Mouse (Mus musculus) frontal cortex, postnatal 25 days (tissue): Measurements from ENCODE around the gene Tnk2.
"Not testable (repeated sequence)": the region's sequence is repeated elsewhere in the genome, so short reads cannot be mapped to it uniquely, and the experiment has no call there.

ENCODE experiments used
- DNase-seq, 2 experiments: peaks; one replicate each; pipeline ENCODE4 v3.0.0; 2022; ENCODE audit warnings: low spot score in 2 of 2

The Tnk2 gene

DNA sequence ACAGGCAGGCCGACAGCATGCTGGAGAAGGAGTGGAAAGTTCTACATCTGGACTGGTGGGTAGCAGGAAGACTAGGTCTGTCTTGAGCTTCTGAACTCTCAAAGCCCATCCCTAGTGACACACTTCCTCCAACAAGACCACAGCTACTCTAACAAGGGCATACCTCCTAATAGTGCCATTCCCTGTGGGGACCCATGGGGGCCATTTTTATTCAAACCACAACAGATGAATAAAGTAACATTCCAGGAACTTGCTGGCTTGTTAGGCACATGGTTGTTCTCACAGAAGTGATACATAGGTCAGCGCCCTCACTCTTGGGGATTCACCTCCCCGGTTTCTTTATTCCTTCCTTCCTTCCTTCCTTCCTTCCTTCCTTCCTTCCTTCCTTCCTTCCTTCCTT lies 7.3 kb upstream of the Tnk2 start:
- DNase-seq: no peak

GRCm38 (mm10) chr16:32636871-32637521 lies 6.7 kb upstream of the Tnk2 start:
- DNase-seq: no peak

DNA sequence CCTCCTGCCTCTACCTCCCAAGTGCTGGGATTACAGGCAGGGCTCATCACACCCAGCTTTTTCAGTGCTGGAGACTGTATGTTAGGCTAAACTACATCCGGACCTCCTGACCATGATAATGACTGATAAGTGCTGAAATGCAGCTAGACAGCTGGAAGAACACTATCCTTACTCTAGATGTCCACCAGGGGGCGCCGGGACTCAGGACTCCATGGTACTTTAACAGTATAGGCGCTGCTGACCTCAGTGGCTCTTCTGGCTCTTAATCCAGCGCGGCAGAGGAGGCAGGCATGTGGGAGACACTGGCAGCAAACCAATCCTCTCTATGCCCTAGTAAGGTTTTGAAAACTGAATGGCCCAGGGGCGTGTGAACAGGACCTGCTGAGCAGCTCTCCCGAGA lies 5.2 kb upstream of the Tnk2 start:
- DNase-seq: peak; percentile 81 to 86

GRCm38 (mm10) chr16:32640096-32640495 lies 3.6 kb upstream of the Tnk2 start:
- no peak for DNase-seq

DNA sequence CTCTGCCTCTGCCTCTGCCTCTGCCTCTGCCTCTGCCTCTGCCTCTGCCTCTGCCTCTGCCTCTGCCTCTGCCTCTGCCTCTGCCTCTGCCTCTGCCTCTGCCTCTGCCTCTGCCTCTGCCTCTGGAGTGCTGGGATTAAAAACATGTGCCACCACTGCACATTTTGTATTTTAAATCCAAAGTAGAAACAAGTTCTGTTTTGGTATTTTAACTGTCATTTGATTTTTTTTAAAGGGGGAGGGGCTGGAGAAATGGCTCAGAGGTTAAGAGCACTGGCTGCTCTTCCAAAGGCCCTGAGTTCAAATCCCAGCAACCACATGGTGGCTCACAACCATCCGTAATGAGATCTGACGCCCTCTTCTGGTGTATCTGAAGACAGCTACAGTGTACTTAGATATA lies 3.0 kb upstream of the Tnk2 start:
- not testable (repeated sequence) for DNase-seq

DNA sequence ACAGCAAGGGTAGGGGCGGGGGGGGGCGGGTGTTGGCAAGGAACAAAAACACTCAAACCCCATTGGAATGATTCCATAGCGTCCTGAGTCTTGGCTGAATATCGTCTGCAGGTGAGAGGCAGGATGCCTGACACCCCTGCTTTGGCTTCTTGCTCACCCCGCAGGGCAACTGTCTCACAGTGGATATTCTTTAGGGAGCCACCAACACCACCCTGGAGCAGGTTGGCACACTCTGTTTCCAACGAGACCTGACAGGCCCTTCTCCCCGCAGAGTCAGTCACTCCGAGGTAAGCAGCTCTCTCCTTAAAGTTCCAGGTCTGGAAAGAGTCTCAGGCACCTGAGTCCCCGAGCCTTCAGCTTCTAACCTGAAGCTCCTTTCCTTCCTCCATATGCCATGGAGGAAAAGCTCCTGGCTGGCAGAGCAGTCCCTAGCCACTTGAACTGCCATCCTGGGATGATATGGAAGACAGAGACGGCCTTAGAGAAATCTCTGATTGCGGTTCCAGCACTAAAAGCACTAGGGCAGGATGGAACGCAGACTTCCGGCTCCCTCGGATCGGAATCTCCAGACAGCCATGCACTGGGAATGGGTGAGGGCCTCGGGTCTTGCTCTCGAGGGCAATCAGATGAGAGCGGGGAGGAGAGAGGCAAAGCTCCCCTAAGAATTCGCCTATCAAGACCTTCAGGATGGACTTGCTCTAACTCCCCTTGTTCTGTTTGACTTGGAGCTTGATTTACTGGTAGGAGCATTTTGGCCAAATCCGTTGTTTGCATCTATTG lies 2.0 kb upstream of the Tnk2 start:
- no peak for DNase-seq

GRCm38 (mm10) chr16:32642280-32642679 lies 1.4 kb upstream of the Tnk2 start:
- no peak for DNase-seq

DNA sequence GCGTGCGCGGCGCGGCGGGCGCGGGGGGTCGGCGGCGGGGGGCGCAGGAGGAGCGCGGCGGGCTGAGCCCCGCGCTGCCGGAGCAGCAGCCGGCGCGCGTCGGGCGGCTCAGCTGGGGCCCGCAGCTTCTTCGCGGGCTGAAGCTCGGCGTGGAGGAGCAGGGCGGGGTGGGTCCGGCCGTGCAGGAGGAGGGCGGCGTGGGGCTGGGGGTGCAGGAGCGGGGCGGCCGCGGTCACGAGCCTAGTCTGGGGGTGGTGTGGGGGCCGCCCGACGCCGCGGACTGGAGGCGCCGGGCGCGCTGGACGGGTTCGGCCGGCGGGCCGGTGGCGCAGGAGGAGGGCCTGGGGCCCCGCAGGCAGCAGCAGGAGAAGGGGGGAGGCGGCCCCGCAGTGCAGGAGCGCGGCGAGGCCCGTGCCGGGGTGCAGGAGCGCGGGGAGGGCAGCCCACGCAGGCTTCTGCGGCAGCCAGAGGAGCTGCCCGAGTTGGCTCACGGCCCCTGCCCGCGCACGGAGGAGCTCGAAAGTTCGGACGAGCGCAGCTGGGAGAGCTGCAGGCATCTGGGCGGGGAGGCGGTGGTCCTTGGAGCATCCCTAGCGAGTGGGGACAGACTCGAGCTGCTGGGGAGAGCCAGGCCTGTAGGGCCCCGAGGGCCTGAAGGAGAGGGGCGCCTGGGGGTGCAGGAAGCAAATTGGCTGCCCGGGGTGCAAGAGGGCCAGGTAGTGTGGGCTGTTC lies 561 bp downstream of the Tnk2 start:
- no peak for DNase-seq

DNA sequence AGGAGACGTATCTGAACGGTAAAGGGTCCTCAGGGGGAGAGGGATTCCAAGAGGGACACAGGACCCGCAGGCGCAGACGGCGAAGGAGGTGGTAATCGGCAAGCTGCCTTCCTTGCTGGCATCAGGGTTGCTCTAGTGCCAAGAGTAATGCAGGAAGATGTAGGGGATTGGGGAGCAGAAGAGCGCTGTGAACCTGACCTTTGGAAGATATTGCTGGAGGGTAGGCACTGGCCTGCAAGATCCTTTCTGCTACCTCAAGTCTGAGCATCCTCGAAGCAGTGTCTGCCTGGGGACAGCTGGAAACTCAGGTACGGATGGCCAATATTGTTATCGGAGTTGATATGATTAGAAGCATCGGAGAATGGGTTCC lies 1.1 kb downstream of the Tnk2 start:
- DNase-seq: no peak

DNA sequence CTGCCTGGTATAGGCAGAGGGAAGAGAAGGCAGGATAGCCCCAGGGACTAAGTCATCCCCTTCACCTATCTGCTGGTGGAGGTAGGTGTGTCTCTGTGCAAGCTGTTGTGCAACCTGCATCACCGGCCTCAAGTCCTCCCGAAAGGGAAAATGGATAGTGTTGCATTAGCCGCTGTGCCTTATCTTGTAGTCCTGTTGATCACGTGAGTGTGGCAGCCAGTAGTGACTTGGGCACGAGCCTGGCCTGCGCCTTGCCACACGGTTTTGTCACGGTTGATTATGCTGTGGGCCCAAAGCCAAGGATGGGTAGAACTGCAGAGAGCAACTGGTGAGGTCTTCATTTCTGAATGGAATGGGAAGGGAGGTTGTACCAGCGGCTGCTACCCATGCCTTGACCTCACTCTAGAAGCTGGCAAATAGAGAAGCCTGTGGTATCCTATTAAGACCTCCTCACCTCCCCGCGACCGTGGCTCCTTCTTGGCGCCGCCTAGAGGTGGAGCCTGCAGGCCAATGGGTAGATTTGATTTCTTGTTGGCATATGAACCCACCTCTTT lies 1.8 kb downstream of the Tnk2 start:
- no peak for DNase-seq

- no peak for DNase-seq
Measured at GRCm38 (mm10) chr16:32646014-32646413, 2.3 kb downstream of the Tnk2 start.

- DNase-seq: no peak
Measured at GRCm38 (mm10) chr16:32647712-32648111, 4.0 kb downstream of the Tnk2 start.

DNA sequence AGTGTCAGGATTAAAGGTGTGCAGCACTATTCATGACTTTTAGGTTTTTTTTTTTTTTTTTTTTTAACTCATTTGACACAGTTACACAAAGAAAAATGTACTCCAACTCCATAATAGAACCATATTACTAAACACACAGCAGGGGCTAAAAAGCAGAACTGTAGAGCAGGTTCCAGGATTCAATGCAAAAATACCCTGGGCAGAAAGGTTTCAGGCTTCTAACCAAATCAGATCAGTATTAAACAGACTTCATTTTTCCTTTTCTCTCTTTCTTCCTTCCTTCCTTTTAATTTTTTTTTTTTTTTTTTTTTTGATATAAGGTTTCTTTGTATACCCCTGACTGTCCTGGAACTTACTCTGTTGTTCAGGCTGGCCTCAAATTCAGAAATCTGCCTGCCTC lies 6.8 kb downstream of the Tnk2 start:
- no peak for DNase-seq

DNA sequence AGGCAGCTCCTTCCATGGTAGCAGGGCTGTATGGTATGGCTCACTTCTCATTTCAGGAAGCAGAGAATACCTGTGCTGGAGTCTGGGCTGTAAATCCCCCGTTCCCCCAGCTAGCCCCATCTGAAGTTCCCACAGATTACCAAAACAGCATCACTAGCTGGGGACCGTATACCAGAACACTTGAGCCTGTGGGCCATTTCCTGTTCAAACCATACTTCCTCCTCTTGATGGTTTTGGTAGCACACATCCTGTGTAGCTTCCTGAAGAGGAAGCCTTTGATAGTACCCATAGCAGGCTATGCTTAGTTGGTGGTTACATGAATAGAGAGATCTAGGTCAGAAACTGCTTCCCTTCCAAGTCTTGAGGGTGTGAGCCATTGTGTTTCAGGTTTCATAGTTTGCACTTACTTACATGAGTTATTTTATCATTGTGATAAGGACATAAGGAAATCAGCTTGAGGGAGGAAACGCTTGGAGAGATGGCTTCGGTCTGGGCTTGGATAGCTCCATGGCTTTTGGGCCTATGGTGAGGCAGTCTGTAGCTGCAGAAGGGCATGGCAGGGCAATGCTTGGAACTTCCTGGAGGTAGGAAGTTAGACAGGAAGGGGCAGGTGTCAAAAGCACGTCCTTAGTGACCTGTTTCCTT lies 7.4 kb downstream of the Tnk2 start:
- no peak for DNase-seq

GRCm38 (mm10) chr16:32654071-32654733 lies 10.5 kb downstream of the Tnk2 start:
- DNase-seq: no peak

- DNase-seq: no peak
Measured at GRCm38 (mm10) chr16:32655534-32655933, 11.9 kb downstream of the Tnk2 start.

- DNase-seq: no peak
Measured at GRCm38 (mm10) chr16:32656321-32656720, 12.6 kb downstream of the Tnk2 start.

DNA sequence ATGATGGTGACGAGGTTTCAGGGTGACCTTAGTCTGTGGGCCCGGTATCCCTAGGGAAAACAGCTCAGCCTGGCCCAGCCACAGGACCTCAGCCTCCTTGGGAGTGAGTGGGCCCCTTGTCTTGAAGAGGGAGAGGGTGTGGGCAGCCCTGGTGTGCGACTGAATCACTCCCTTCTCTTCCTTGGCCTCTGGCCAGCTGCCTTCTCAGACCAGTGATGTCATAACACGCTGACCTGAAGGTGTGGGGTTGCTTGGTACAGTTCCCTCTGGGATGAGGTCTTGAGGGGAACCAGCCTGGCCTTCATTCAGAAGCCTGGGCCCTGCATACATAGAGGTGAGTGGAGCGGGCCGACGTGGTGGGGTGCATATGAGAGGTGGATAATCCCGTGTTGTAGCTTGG lies 13.1 kb downstream of the Tnk2 start:
- no peak for DNase-seq

DNA sequence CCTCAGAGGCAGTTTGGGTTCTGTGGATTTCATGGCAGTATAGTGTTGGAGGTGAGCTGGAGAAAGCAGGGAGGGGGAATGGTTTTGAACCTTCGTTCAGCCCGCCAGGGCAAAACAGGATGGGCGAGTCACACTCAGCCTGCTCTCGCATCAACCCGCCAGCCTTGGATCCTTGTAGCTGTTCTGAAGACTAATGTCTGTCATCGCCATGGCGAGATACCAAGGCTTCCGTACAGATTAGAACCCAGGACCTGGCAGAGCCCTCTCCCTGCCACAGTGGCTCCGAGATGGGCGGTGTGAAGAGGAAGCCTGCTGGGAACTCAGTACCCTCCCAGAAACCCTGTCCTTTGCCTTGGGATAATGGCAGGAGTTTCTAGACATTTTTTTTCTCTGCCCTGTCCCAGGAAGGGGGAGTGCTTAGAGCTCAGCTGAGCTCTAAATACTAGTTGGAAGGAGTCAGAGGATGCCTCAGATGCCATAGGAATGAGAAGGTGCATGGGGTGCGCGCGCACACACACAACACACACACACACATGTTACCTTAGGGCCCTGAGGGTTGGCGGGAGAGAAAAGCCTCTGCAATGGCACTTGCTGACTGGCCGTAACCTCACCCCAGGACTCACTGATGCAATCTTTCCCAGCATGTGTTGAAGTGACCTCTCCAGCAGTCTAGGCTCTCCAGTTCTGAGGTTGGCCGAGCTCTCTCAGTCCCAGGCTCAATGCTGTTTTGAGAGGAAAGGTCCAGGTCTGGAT lies 14.0 kb downstream of the Tnk2 start:
- DNase-seq: no peak

DNA sequence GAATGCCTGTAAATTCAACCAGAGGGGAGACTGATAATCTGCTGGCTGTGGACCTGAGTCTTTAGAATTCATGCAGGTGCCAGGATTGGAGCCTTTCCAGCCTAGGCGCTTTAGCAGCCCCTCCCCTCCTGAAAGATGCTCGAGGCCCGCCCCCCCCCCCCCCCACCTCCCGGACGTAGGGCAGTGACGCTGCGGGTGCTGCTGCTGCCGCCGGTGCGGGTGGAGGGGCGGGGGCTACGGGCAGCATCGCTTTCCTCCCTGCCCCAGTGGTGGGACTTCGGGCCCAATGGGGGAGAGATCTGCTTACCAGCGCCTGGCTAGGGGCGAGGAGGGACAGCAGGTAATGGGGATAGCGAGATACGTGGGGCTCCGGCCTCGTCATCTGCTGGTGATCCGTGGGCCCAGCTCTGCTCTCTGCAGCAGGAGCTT lies 15.1 kb downstream of the Tnk2 start:
- DNase-seq: no peak

GRCm38 (mm10) chr16:32659385-32659784 lies 15.7 kb downstream of the Tnk2 start:
- DNase-seq: no peak
